Mouse (Mus musculus): ENCODE data around the gene Fbxo21.

DNA sequence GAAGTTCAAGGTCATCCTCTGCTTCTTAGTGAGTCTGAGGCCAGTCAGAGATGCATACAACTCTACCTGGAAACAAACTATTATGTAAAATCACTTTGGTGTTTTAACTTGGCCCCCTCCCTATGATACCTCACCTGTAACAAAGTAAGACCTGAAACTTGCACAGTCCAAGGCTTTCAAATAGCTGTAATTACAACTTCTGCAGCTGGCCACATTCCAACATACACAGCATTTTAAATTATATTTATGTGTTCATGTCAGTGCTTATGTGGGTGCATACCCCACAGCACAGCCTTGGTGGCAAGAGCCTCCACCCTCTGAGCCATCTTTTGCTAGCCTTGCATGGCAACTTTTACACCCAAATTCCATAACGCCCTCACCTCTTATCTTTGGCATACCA lies 58.1 kb downstream of the Fbxo21 start:
- TF ChIP-seq GATA1 (IDR thresholded peaks at IDR 0.05; ENCODE audit: low read length) (no peak), TAL1 (IDR thresholded peaks at IDR 0.05; ENCODE audit: low read length) (no peak)
